Mouse (Mus musculus) liver, embryonic 14.5 days (tissue): ENCODE results near the gene Lamc1. TPM values are rescaled to one million over a fixed set of nuclear protein-coding genes. Genes with fewer than 3 reads are reported as not detected.
"Not testable (repeated sequence)": the region's sequence is repeated elsewhere in the genome, so short reads cannot be mapped to it uniquely, and the experiment has no call there.

Experiments
- ATAC-seq: fragments of 200-750 bp; cut with Nextera tagmentation; 2 replicates; pipeline ENCODE4 v1.8.0; 2017; ENCODE audit warnings: moderate number of reproducible peaks, mild to moderate bottlenecking, moderate library complexity; ENCODE audit not compliant: insufficient read depth
- DNase-seq, 3 experiments: peaks; one replicate each; pipeline ENCODE4 v3.0.0-alpha.2; 2012 to 2013; ENCODE audit warnings: low read depth in 3 of 3, low spot score in 3 of 3
- H3K27ac ChIP-seq: fragments of 300-500 bp; sonication (generic); 2 replicates; pipeline ENCODE4 v1.5.1; 2014; ENCODE audit warnings: moderate library complexity, mild to moderate bottlenecking, control low read depth, inconsistent platforms
- H3K27me3 ChIP-seq: fragments of 300-500 bp; sonication (generic); 2 replicates; pipeline ENCODE4 v1.6.1; 2014; ENCODE audit warnings: mild to moderate bottlenecking, low read length, moderate library complexity; ENCODE audit not compliant: control insufficient read depth, insufficient read depth
- H3K36me3 ChIP-seq: fragments of 300-500 bp; sonication (generic); replicated peaks from 2 replicates; pipeline ENCODE4 v1.6.1; 2014; ENCODE audit warnings: low read depth; ENCODE audit not compliant: control insufficient read depth, insufficient read depth
- H3K4me1 ChIP-seq, 2 experiments: fragments of 200-500 bp in 1 of 2; fragments of 300-500 bp in 1 of 2; sonication (generic) in 1 of 2; replicated peaks; 2 replicates each; pipeline ENCODE4 v1.6.1; 2012 to 2014; ENCODE audit warnings: antibody characterized with exemption in 1 of 2, inconsistent platforms in 1 of 2, low read length in 1 of 2; ENCODE audit not compliant: control insufficient read depth in 2 of 2, insufficient read depth in 2 of 2
- H3K4me2 ChIP-seq: fragments of 300-500 bp; sonication (generic); 2 replicates; pipeline ENCODE4 v1.6.1; 2014; ENCODE audit warnings: low read depth, mild to moderate bottlenecking, control low read depth, moderate library complexity
- H3K4me3 ChIP-seq, 2 experiments: fragments of 200-500 bp in 1 of 2; fragments of 300-500 bp in 1 of 2; sonication (generic) in 1 of 2; 2 replicates each; pipeline ENCODE4 v1.5.1; 2012 to 2014; ENCODE audit warnings: low read depth in 2 of 2, low read length in 2 of 2, mild to moderate bottlenecking in 2 of 2, control low read depth in 1 of 2, inconsistent platforms in 1 of 2, moderate library complexity in 1 of 2; ENCODE audit not compliant: insufficient read depth in 1 of 2
- H3K9ac ChIP-seq: fragments of 300-500 bp; sonication (generic); replicated peaks from 2 replicates; pipeline ENCODE4 v1.6.1; 2014; ENCODE audit warnings: mild to moderate bottlenecking, control low read depth, moderate library complexity
- H3K9me3 ChIP-seq: fragments of 300-500 bp; sonication (generic); 2 replicates; pipeline ENCODE4 v1.6.1; 2016; ENCODE audit warnings: low read length, mixed read lengths; ENCODE audit not compliant: control insufficient read depth
- CTCF ChIP-seq: IDR thresholded peaks from 2 replicates; pipeline ENCODE4 v1.5.1; 2016; ENCODE audit warnings: antibody characterized with exemption, low read depth, control low read depth
- EP300 ChIP-seq: IDR thresholded peaks from 2 replicates; pipeline ENCODE4 v1.6.1; 2016; ENCODE audit warnings: antibody characterized with exemption, low read depth
- WGBS: fragments of 180-500 bp; shearing (Covaris S2); extraction: QIAGEN DNeasy Blood & Tissue Kit; methylation state at CpG from one replicate; pipeline ENCODE4 v1.1.7; 2014; ENCODE audit not compliant: insufficient replicate concordance; 5-methylcytosine and 5-hydroxymethylcytosine counted together
- polyA plus RNA-seq, 2 experiments: library from polyadenylated mRNA; depleted of rRNA in 1 of 2; stranded (reverse) in 1 of 2; unstranded in 1 of 2; fragments of >200 nt; fragmentation: Nextera tagmentation in 1 of 2; extraction: Ambion mirVana in 1 of 2; gene quantifications; 2 replicates each; pipeline versions ENCODE4 v1.2.1 to v1.2.3; 2012 to 2014

The Lamc1 gene
- polyA plus RNA-seq, 2 experiments: 7.5 to 10.8 TPM

DNA sequence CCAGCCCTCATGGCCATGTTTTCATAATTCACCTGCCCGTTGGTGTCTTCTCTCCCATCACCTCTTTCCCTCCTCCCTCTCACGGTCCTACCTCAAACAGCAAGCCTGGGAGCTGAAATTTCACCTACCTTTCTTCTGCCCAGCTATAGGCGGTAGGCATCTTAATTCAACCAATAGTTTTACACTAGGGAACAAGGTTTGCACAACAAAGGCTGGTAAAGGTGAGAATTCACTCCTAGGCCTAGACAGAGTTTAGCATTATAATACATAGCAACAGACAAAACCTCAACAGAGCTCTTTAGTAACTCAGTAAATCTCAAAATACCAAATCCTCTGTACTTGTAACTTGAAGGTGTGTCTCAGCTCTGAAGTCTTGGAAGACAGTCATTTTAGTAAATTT, 15.1 kb upstream of the Lamc1 start:
- TF ChIP-seq EP300: no peak
- TF ChIP-seq CTCF: no peak
- ATAC-seq (no peak), DNase-seq (no peak)
- H3K27ac ChIP-seq: no peak overlapping the region
- 57% methylated on average over 3 of the region's 3 CpGs for WGBS
- no peaks in the 10 kb centered on the region for H3K27me3 ChIP-seq
- no peak overlapping the region for H3K4me3 ChIP-seq
- H3K4me1 ChIP-seq: no peaks in the 10 kb centered on the region
- no peaks in the 10 kb centered on the region for H3K9me3 ChIP-seq
- H3K9ac ChIP-seq: no peak overlapping the region
- no peaks in the 10 kb centered on the region for H3K36me3 ChIP-seq
- H3K4me2 ChIP-seq: no peak overlapping the region

DNA sequence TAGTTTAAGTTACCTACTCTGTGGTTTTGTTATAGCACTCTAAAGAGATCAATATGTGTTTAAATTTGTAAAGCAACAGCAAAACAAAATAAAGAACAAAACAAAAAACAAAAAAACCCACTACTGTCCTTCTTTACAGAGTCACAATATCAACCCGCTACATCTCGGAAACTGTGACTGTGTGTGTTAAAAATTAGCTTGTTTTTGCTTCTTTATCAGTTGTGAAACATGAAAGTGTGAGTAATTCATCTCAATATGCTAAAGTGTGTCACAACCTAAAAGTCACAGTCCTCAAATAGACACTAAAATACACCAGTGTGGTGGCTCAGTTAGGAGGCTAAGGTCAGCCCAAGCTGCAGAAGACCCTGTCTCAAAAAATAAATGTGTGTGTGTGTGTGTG, 14.5 kb upstream of the Lamc1 start:
- Histone ChIP-seq H3K9me3 (no peaks in the 10 kb centered on the region), H3K4me1 (no peaks in the 10 kb centered on the region), H3K27me3 (no peaks in the 10 kb centered on the region), H3K9ac (no peak overlapping the region), H3K27ac (no peak overlapping the region), H3K4me2 (no peak overlapping the region), H3K4me3 (no peak overlapping the region), H3K36me3 (no peaks in the 10 kb centered on the region)
- TF ChIP-seq EP300 (no peak), CTCF (no peak)
- WGBS: 72% methylated on average over 2 of the region's 2 CpGs
- DNase-seq: no peak
- no peak for ATAC-seq

DNA sequence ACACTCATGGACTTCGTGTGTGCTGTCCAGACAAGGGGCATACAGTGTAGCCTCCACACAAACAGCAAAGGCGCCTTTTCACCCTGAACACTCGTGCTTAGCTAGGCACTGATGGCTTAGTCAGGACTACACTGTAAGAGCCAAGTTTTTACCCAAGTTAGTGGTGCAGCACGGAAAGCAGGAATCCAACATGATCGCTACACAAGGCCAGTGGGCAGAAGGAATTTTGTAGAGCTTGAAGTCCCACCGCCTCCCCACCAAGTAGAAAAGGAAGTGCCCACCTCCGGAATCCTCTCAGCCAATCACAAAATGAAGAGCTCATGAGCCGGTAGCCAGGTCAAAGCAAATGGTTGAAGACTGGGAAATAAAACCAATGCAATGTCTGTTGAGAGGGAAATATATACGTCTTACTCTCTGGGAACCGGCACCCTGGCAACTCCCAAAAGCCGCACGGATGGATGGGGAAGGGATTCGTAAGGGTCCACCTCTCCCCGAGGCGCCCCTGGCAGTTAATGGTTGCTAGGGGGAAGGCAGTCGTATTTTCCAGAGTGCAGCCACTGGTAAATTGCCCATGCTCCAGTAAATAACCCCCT, 13.2 kb upstream of the Lamc1 start:
- ATAC-seq: no peak
- DNase-seq: no peak

DNA sequence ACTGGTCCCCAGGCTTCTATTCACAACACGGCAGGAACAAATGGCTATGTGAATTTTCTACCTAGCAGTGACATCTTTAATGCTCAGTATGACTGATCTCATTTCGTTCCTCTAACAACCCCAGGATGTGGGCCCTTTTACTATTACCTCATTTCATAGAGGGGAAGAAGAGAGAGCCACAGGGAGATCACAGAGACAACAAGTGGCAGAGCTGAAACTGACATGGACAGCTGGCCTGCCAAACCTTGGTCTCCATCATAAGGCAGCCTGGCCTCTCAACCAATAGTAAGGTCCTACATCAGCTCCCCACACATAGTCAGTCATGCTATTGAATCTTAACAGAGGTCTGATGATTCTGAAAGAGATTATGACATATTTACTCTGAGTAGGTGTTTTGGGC, 12.4 kb upstream of the Lamc1 start:
- no peak for DNase-seq
- H3K27ac ChIP-seq: no peak overlapping the region
- no peaks in the 10 kb centered on the region for H3K36me3 ChIP-seq
- no peaks in the 10 kb centered on the region for H3K4me1 ChIP-seq
- no peak for TF ChIP-seq CTCF
- TF ChIP-seq EP300: no peak
- H3K9me3 ChIP-seq: no peaks in the 10 kb centered on the region
- WGBS: 47% methylated on average over 2 of the region's 2 CpGs
- no peak overlapping the region for H3K9ac ChIP-seq
- no peaks in the 10 kb centered on the region for H3K27me3 ChIP-seq
- no peak for ATAC-seq
- H3K4me3 ChIP-seq: no peak overlapping the region
- H3K4me2 ChIP-seq: no peak overlapping the region

More for the DNA sequence above, 13.2 kb upstream of the Lamc1 start:
- TF ChIP-seq EP300: no peak
- TF ChIP-seq CTCF: no peak
- WGBS: 58% methylated on average over 16 of the region's 16 CpGs
- H3K27me3 ChIP-seq: no peaks in the 10 kb centered on the region
- no peak overlapping the region for H3K9ac ChIP-seq
- no peaks in the 10 kb centered on the region for H3K9me3 ChIP-seq
- no peaks in the 10 kb centered on the region for H3K36me3 ChIP-seq
- no peak overlapping the region for H3K4me3 ChIP-seq
- H3K27ac ChIP-seq: no peak overlapping the region
- no peak overlapping the region for H3K4me2 ChIP-seq
- no peaks in the 10 kb centered on the region for H3K4me1 ChIP-seq

DNA sequence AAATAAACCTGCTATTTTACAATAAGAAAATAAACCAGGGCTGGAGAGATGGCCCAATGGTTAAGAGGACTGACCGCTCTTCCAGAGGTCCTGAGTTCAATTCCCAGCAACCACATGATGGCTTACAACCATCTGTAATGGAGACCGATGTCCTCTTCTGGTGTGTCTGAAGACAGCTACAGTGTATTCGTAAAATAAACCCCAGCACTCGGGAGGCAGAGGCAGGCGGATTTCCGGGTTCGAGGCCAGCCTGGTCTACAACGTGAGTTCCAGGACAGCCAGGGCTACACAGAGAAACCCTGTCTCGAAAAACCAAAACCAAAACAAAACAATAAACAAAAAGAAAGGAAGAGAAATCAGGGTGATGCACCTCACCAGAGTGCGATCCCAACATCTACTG, 2.9 kb upstream of the Lamc1 start:
- not testable (repeated sequence) for H3K27ac ChIP-seq, DNase-seq, H3K9ac ChIP-seq, H3K36me3 ChIP-seq, ATAC-seq, H3K4me1 ChIP-seq, H3K9me3 ChIP-seq, H3K4me3 ChIP-seq, H3K4me2 ChIP-seq
- 78% methylated on average over 10 of the region's 10 CpGs for WGBS
- H3K27me3 ChIP-seq: peaks cover 12% of the 10 kb centered on the region
